Mouse (Mus musculus) megakaryocyte, embryonic 14.5 days (primary cell): ENCODE data around the gene Kank4.

ENCODE experiments used
- FLI1 ChIP-seq: IDR thresholded peaks from 2 replicates; pipeline ENCODE4 v1.6.1; 2012; ENCODE audit warnings: low read length, inconsistent platforms, mixed read lengths
- GATA1 ChIP-seq: IDR thresholded peaks from 3 replicates; pipeline ENCODE4 v1.6.1; 2012; ENCODE audit warnings: mixed read lengths, low read length, inconsistent platforms, borderline replicate concordance

GRCm38 (mm10) chr4:98776721-98777427 is 40.5 kb downstream of the Kank4 start:
- TF ChIP-seq GATA1 = no peak
- no peak for TF ChIP-seq FLI1
